Mouse (Mus musculus): ENCODE measurements around the gene Igfbp5.

- TF ChIP-seq ZNF384 (IDR thresholded peaks at IDR 0.05; ENCODE audit: low read depth, low read length) (no peak), MAFK (IDR thresholded peaks at IDR 0.05; ENCODE audit: insufficient read depth, low read depth, low read length) (no peak), HCFC1 (IDR thresholded peaks at IDR 0.05; ENCODE audit: borderline replicate concordance, insufficient read depth, low read length) (no peak), ZC3H11A (IDR thresholded peaks at IDR 0.05; ENCODE audit: borderline replicate concordance, low read depth, low read length) (no peak), CHD2 (IDR thresholded peaks at IDR 0.05; ENCODE audit: low read depth, low read length) (no peak)
These were observed 985 bp downstream of the Igfbp5 start for GRCm38 (mm10) chr1:72873511-72874286.

All from ES-E14 (cell line).